Mouse (Mus musculus): Measurements from ENCODE around the gene Plce1.

- TF ChIP-seq POLR2A (IDR thresholded peaks at IDR 0.05; ENCODE audit: borderline replicate concordance, low read depth, low read length) = no peak
- TF ChIP-seq CTCF (IDR thresholded peaks at IDR 0.05; ENCODE audit: low read depth, low read length) = no peak
Measured at GRCm38 (mm10) chr19:38614067-38614675, 133.3 kb downstream of the Plce1 start.
